Mouse (Mus musculus): Measurements from ENCODE around the gene Daam2.

DNA sequence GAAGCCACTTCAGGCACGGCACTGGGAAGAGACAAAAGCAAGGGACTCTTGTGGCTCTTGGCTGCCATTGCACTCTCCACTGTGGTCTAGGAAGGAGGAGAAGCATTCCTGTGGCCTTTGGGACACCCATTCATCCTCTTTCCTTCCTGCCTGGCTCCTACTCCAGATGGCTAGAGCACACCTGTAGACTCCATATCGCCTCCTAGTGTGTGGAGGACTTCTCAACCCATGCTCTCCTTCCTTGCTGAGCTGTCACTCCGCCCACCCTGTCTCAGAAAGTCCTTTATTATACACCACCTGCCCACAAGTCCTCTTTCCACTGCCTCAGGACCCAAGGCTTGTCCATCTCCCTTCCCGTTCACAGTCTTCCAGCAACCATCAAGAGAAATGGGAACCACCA lies 70.9 kb downstream of the Daam2 start:
- TF ChIP-seq CTCF (IDR thresholded peaks at IDR 0.05; ENCODE audit: extremely low read depth, insufficient read length, insufficient replicate concordance, low read depth, low read length) (peak; percentile 16; the same call in 1 of the 2 replicates), POLR2A (IDR thresholded peaks at IDR 0.05; ENCODE audit: low read depth, low read length) (no peak)
